Mouse (Mus musculus) heart, adult 8-10 months (tissue): ENCODE measurements at regions not wholly inside any gene's neighbourhood (a gene's known extent, or its start where the extent isn't known, plus 50 kb on each side); places are given as distances from the start of the nearest gene placed in this dataset. TPM values are rescaled to one million over a fixed set of nuclear protein-coding genes. Genes with fewer than 3 reads are reported as not detected.
"Not testable (repeated sequence)": the region's sequence is repeated elsewhere in the genome, so short reads cannot be mapped to it uniquely, and the experiment has no call there.

Source experiments
- DNase-seq: peaks from one replicate; pipeline ENCODE4 v3.0.0; 2022; ENCODE audit warnings: low spot score
- microRNA-seq: library from miRNA; unstranded; fragments of <30 nt; microRNA quantifications from one replicate; pipeline ENCODE4 v1.2.0, GENCODE M21; 2022

- not testable (repeated sequence) for DNase-seq
These were observed 257.2 kb upstream of the Zfp386 start for GRCm38 (mm10) chr12:115790369-115790768.

DNA sequence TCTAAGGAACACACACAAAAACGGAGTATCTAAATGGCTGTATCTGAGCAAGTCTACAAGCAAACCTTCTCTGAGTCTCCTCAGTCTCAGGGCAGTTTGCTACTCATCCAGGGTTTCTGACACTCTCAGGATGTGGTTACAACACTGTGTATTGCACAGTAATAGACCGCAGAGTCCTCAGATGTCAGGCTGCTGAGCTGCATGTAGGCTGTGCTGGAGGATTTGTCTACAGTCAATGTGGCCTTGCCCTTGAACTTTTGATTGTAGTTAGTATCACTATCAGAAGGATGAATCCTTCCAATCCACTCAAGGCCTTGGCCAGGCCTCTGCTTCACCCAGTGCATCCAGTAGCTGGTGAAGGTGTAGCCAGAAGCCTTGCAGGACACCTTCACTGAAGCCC, 245.0 kb upstream of the Zfp386 start:
- not testable (repeated sequence) for DNase-seq

DNA sequence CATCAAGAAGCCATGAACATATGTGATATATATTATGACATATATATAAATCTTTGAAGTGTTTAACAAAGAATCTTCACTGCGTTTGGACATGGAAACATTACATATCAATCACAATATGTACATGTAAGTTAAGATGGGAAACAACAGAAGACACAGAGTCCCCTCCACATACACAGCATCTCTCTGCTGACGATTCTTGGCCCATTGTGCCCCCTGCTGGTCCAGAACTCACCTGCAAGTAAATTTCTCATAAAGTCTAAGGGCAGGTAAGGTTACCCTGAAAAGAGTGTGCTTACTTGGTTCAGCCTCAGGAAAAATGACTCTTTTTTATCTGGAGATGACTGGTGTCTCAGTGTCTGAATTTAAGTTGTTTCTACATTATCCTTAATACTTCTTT, 243.8 kb upstream of the Zfp386 start:
- not testable (repeated sequence) for DNase-seq

DNA sequence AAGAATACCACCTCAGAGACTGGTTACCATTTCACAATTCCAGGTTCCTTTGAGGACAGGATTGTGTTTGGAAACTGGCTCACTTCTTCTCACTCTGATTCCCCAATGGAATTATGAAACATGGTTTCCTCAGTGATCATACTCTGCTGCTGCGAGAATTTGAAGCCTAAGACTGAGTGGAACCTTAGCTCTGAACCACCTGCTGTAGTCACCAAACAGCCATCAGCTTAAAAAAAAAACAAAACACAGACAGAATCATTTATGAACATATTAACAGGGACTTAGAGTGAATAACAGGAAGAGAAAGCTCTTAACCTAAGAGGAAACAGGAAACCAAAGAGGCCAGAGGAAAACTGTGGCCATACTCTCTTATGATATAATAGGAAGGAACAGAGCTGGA, 239.5 kb upstream of the Zfp386 start:
- DNase-seq, result no peak

Small RNAs in the stretch of these regions (microRNA-seq; reads per million reads assigned to microRNA genes)
- not detected for gene Gm27722
- gene Mir6388, result not detected
